Comparison of ENCODE assay signal across 18 mouse cellular contexts in genomic region chr6:136690527-136690926, GRCm38 (mm10). TPM values are rescaled to one million over a fixed set of nuclear protein-coding genes. Genes with fewer than 3 reads are reported as not detected.
DNase-seq lines count a peak whose midpoint lies in the region; ATAC-seq and TF ChIP-seq lines count a peak whose summit lies in the region.
"Had no signal": no experiment of that assay in that cellular context is flagged by ENCODE, and none has a peak within 500 bp of the region (broad histone marks: within the 10 kb centered on the region; RNA-seq: fewer than 3 reads in every experiment).

No protein-coding gene starts in this region.

- no peak for TF ChIP-seq CTCF in spleen, adult 2 months (IDR thresholded peaks at IDR 0.05; ENCODE audit: extremely low read depth, insufficient read depth, insufficient read length, insufficient replicate concordance)
- TF ChIP-seq CTCF in small intestine, adult 2 months (IDR thresholded peaks at IDR 0.05; ENCODE audit: extremely low read depth, insufficient read length, insufficient replicate concordance, low read depth, low read length), result no peak

- TF ChIP-seq POLR2A in spleen, adult 2 months (IDR thresholded peaks at IDR 0.05; ENCODE audit: low read depth, low read length), result no peak
- no peak for TF ChIP-seq POLR2A in small intestine, adult 2 months (IDR thresholded peaks at IDR 0.05; ENCODE audit: low read depth, low read length)

- no peak for DNase-seq in spleen, adult 2 months (ENCODE audit: low read depth in 1 of 2, low spot score in 2 of 2)
- no peak for DNase-seq in spleen, adult 12 weeks (ENCODE audit: low spot score)
- DNase-seq in gastrocnemius, postnatal 25 days, result no peak
- DNase-seq in lung, postnatal 14 days, result no peak
- DNase-seq: cerebellum, adult 9-10 months; forebrain, postnatal 0 days; kidney, adult 11 months; right cerebral cortex, postnatal 4 days; thymus, postnatal 4 days had no signal

- H3K27ac ChIP-seq in spleen, adult 2 months (ENCODE audit: insufficient read depth, low read length), result peak overlapping the region; percentile 93
- H3K27ac ChIP-seq in brown adipose tissue, adult 24 weeks (replicated peaks; ENCODE audit: low read depth, low read length), result peak overlapping the region; percentile 20
- peak overlapping the region; percentile 65 for H3K27ac ChIP-seq in small intestine, adult 2 months (ENCODE audit: insufficient read depth, low read depth, low read length)
- H3K27ac ChIP-seq: hindbrain, embryonic 15.5 days; limb, embryonic 15.5 days had no signal

- H3K36me3 ChIP-seq in spleen, adult 2 months (ENCODE audit: control insufficient read depth, insufficient read depth, low read length), result no peaks in the 10 kb centered on the region
- no peaks in the 10 kb centered on the region for H3K36me3 ChIP-seq in small intestine, adult 2 months (ENCODE audit: control insufficient read depth, insufficient read depth, low read length)
- H3K36me3 ChIP-seq: G1E; heart, embryonic 12.5 days; hindbrain, embryonic 15.5 days; limb, embryonic 15.5 days; lung, embryonic 15.5 days had no signal

- no peak overlapping the region for H3K4me3 ChIP-seq in spleen, adult 2 months (ENCODE audit: extremely low read depth, insufficient read depth, insufficient read length)
- H3K4me3 ChIP-seq in brown adipose tissue, adult 24 weeks (ENCODE audit: insufficient read depth, low read depth, low read length), result no peak overlapping the region
- no peak overlapping the region for H3K4me3 ChIP-seq in small intestine, adult 2 months (ENCODE audit: low read depth, low read length)
- H3K4me3 ChIP-seq: heart, embryonic 12.5 days; hindbrain, embryonic 15.5 days; limb, embryonic 15.5 days; lung, embryonic 15.5 days had no signal

- H3K27me3 ChIP-seq in spleen, adult 2 months (ENCODE audit: control insufficient read depth, insufficient read depth, low read length), result no peaks in the 10 kb centered on the region
- H3K27me3 ChIP-seq in small intestine, adult 2 months (ENCODE audit: control insufficient read depth, insufficient read depth, low read length), result no peaks in the 10 kb centered on the region
- H3K27me3 ChIP-seq: heart, embryonic 12.5 days; hindbrain, embryonic 15.5 days; limb, embryonic 15.5 days; lung, embryonic 15.5 days had no signal

- ATAC-seq in granulocyte monocyte progenitor cell, adult 5-6 weeks (replicated peaks; ENCODE audit: poor library complexity, severe bottlenecking), result peak; percentile 56
- ATAC-seq: forebrain, postnatal 0 days; midbrain, embryonic 16.5 days had no signal

- 34% methylated on average over 5 of the region's 5 CpGs for WGBS in spleen, adult 2 months
- WGBS in small intestine, adult 2 months, result 78% methylated on average over 5 of the region's 5 CpGs

- peaks cover 18% of the 10 kb centered on the region for H3K4me1 ChIP-seq in spleen, adult 2 months (ENCODE audit: control insufficient read depth, insufficient read depth, insufficient read length)
- H3K4me1 ChIP-seq in brown adipose tissue, adult 24 weeks (ENCODE audit: control insufficient read depth, insufficient read depth, insufficient read length, low read length), result peaks cover 2% of the 10 kb centered on the region; the same call in 1 of the 2 replicates
- 0 out of 2 replicates have a peak, but pooled peaks cover 3% of the 10 kb centered on the region for H3K4me1 ChIP-seq in small intestine, adult 2 months (ENCODE audit: control insufficient read depth, insufficient read depth, insufficient read length, low read length)
- H3K4me1 ChIP-seq: hindbrain, embryonic 15.5 days had no signal

RNA-seq across cellular contexts. Expression of gene Plbd1, which starts 28.8 kb away (rescaled TPM):
- polyA plus RNA-seq in spleen, adult 2 months (2012; rRNA removed), result 64.4 and 64.6 TPM in 2 replicates
- polyA plus RNA-seq in brown adipose tissue, adult 24 weeks (2012; ENCODE audit: insufficient read depth, insufficient read length, missing spikeins), result 175 and 251 TPM in 2 replicates
- total RNA-seq in granulocyte monocyte progenitor cell, adult 5-6 weeks (2014; fragmentation: Nextera tagmentation), result 0.79 and 3.6 TPM in 2 replicates
- total RNA-seq in granulocyte monocyte progenitor cell, adult 5-6 weeks (2017), result 5.1 and 7.7 TPM in 2 replicates
- 23.6 and 84.9 TPM in 2 replicates for polyA plus RNA-seq in small intestine, adult 2 months (2012; rRNA removed)
- 10 to 100 TPM; 18.3 to 18.8 TPM for total RNA-seq in gastrocnemius, postnatal 25 days (2021)
- total RNA-seq: G1E had no signal
- polyA plus RNA-seq: G1E had no signal

Comparison
In these comparisons a context has a peak if more than half of its experiments do, and no peak if none do; other contexts are left out.
1. H3K27ac ChIP-seq: peak in every context shown above with its lines; median percentile 93 in spleen, adult 2 months; 65 in small intestine, adult 2 months; 20 in brown adipose tissue, adult 24 weeks.